Mouse (Mus musculus) retina, adult 2 months (tissue): ENCODE measurements around the gene Theg.

ENCODE experiments used
- DNase-seq: peaks from one replicate; pipeline ENCODE4 v3.0.0-alpha.2; 2012; ENCODE audit warnings: low read depth, low spot score

The Theg gene

GRCm38 (mm10) chr10:79556951-79557350 lies 30.2 kb downstream of the Theg start:
- DNase-seq = no peak

DNA sequence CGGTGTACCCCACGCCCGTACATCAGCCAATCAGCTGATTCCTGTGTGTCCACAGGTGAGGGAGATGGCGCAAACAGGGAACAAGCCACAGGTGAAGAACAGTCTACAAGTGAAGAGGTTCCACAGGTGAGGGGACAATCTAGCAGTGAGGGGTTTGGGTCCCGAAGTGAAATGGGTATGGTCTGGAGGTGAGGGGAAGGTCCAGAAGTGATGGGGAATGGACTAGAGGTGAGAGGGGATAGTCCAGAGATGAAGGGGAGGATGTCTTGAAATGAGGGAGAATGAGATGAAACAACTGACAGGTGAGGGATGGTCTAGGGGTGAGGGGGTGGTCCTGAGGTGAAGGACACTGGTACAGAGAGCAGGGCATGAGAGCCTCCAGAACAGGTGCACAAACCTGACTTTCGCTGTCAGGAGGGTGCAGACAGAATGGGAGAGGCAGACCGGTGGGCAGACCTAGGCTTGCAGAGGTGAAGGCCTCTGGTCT lies 31.9 kb downstream of the Theg start:
- DNase-seq = no peak

- peak; percentile 69 for DNase-seq
These were observed 32.5 kb downstream of the Theg start, which contains the start of gene Mier2 for GRCm38 (mm10) chr10:79554330-79555237. TSS of gene Mier2 (minus strand) at chr10:79555199.

DNA sequence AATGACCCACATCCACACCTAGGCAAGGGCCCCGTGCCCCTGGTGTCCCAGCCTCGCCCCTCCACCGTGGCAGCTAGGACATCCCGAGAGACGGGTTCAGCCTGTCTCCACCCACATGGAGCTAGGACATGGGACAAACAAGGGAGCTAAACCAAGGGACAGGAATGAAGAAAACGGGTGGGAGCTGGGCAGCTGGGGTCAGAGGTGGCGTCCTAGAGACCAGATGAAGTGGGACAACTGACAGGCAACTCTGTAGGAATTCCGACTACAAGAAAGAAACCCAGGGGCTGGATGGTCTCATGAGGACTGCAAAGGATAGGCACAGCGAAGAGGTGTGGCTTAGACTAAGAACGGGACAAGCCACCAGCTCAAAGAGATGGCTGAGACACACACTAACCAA lies 33.4 kb downstream of the Theg start:
- no peak for DNase-seq

DNA sequence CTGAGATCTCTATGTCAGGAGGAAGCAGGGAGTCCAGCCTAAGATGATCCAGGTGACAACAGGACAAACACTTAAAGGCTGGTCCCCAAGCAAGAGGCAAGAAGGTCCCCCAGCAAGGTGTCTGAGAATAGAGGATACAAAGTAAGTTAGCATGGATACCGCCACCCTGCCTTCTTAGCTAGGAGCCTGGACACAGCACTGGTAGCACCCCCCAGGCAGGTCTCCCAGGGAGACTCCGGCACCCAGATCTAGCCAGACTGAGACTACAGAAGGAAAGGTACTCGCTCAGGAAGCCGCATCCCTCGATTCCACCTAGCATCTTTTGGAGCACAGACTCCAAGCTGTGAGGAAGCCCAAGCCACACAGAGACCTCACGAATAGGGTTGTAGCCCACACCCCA lies 34.0 kb downstream of the Theg start:
- no peak for DNase-seq

DNA sequence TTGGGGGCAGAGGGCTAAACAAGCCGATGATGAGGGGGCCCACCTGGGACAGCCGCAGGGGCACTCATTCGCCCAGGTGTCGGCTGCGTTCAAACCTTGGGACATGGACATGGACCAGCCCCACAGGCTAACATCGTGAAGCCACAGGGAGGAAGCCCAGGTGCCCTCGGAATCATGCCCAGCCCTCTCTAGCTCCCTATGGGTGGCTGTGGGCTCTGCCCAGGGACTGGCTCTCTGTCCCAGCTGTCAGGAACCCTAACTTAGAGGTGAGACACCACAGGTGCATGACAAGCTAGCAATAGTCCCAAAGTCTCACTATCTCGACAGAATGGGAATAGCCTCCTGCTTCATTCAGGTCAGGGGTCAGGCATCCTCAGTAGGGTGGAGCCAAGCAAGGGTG lies 34.6 kb downstream of the Theg start:
- DNase-seq = no peak

- no peak for DNase-seq
These were observed 36.8 kb downstream of the Theg start for GRCm38 (mm10) chr10:79550366-79550765.

GRCm38 (mm10) chr10:79548971-79549723 lies 38.0 kb downstream of the Theg start:
- no peak for DNase-seq

- no peak for DNase-seq
These were observed 38.6 kb downstream of the Theg start for GRCm38 (mm10) chr10:79548546-79548945.

- DNase-seq = no peak
These were observed 39.9 kb downstream of the Theg start for GRCm38 (mm10) chr10:79547148-79547675.

DNA sequence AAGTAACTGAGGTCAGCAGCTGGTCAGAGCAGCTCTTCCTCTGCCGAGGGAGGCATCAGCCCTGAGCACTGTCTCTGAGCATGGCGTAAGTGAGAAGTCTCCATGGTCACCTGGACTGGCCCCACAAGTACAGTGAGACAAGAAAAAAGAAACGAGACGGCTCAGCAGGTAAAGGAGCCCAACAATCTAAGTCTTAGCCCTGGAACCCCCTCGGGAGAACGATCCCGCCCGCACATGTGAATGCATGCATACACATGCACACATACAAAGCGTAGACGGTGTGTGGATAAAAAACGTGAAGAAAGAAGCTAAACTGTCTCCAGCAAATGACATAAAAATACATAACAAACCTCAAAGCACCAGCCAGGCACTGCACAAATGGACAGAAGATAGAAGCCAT lies 40.6 kb downstream of the Theg start:
- no peak for DNase-seq

- no peak for DNase-seq
These were observed 41.2 kb downstream of the Theg start for GRCm38 (mm10) chr10:79545891-79546290.

DNA sequence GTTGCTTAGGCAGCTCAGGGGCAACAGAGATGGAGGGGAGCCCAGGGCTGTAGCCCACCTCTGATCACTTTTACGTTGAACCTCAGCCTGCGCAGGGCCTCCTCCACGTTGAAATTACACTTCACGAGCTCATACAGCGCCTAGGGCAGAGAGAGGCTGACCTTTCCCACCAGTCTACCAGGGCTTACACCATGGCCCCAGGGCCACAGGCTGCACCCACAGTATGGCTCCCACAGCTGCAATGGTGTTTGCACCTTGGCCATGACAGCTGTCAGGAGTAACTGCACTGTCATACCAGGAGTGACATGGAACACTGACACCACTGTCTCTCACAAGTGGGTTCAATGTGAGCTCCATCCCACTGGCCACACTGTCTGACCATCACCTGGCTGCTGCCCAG lies 42.5 kb downstream of the Theg start:
- no peak for DNase-seq

GRCm38 (mm10) chr10:79543884-79544597 lies 43.1 kb downstream of the Theg start:
- DNase-seq = no peak

- DNase-seq = no peak
These were observed 45.0 kb downstream of the Theg start for GRCm38 (mm10) chr10:79542171-79542570.

DNA sequence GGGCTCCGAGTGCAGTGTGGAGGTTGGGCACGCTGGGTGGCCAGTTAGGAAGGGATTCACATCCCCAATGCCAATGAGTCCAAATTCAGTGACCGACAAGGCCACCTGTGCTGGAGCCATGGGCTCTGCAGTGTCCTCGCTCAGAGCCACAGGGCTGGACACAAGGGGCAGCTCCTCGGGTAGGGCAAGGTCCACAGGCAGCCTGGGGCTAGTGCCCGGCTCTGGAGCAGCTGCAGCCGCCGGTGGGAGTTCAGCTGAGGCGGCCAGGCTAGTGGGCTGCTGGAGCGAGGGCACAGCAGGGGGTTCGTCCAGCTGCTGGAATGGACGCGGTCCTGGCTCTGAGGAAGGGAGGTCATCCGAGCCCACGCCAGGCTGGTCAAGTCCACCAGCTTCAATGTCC lies 45.6 kb downstream of the Theg start:
- no peak for DNase-seq

- DNase-seq = no peak
These were observed 46.4 kb downstream of the Theg start for GRCm38 (mm10) chr10:79540746-79541145.

DNA sequence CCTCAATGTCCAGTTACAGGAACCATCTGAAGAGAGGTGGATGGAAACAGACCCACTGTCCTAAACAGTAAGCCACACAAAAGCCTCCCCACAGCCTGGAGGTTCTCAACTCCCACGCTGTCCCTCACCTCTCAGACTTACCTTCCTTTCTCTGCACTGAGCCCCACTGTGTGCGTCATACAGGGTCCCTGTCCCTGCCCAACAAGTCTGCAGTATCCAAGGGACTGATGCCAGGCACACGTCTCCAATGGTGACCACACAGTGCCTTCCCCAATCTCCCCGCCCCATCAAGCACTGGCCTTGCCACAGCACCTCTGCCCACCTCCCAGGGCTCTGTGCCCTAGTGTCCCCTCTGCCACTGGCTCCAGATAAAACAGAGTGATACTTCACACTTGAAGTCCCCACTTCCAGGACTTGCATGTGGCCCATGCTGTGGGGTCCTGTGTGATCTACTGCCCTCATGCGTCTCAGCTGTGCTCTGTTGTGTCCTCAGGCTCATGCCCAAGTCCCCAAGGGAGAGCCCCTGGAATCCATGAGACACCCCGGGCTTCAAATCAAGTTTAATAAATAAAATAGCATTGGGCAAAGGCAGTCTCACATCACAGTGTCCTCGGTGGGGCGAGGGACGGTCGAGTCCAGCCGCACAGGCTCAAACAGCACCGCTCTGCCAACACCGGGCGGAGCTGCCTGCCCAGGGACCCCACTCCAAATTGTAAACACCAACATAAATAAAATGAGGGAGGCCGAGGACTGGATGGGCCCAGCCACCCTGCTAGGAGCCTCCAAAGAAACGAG lies 47.2 kb downstream of the Theg start:
- DNase-seq = no peak

- DNase-seq = no peak
These were observed 48.3 kb downstream of the Theg start for GRCm38 (mm10) chr10:79538873-79539272.

DNA sequence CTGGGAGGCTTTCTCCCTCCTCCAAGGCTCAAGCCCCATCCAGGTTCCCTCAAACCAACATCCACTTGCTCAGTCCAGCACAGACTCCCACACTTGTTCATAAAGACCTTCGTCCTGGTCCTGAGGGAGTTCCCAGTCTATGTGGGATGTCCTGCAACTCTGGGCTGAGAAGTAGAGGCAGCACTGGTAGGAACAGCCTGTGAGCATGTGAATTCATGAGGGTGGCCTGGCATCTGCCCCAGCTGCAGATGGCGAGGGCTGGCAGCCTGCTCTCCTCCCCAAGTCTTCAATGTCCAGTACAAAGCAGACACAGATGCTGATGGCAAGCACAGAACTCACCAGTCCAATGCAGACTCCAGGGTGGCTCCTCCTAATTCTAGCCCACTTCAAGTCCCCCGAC lies 48.8 kb downstream of the Theg start:
- no peak for DNase-seq

- no peak for DNase-seq
These were observed 49.4 kb downstream of the Theg start for GRCm38 (mm10) chr10:79537781-79538180.
